Mouse (Mus musculus): ENCODE data around the gene Clip4.

- TF ChIP-seq POLR2A (IDR thresholded peaks at IDR 0.05; ENCODE audit: control insufficient read depth, low read depth, low read length) (no peak), CTCF (IDR thresholded peaks at IDR 0.05; ENCODE audit: control insufficient read depth, insufficient read depth, insufficient replicate concordance, low read depth, low read length) (no peak)
Observed at GRCm38 (mm10) chr17:71780490-71780889, 12.2 kb downstream of the Clip4 start.
